ENCODE assay signal across 10 mouse cellular contexts in the genomic region with DNA sequence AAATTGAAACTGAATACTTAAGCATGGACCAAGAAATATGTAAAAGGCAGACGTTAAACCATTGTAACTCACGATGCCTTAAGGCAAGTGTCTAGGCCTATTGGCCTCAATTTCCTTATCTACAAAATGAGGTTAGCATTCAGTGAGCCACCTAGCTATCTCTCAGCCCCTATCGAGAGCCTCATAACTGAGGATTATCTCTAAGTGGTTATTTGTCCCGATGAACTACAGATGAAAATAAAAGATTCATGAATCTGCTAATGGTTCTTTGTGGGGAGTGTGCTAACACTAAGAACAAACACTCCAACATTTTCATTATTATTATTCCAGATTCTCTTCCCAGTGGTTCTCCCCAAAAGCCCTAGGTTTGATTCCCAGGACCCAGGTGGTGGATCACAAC. TPM values are rescaled to one million over a fixed set of nuclear protein-coding genes. Genes with fewer than 3 reads are reported as not detected.
DNase-seq lines count a peak whose midpoint lies in the region; ATAC-seq and TF ChIP-seq lines count a peak whose summit lies in the region.
"Had no signal": no experiment of that assay in that cellular context is flagged by ENCODE, and none has a peak within 500 bp of the region (broad histone marks: within the 10 kb centered on the region; RNA-seq: fewer than 3 reads in every experiment).

No protein-coding gene starts in this region.

- H3K4me2 ChIP-seq in intestine, embryonic 15.5 days (replicated peaks), result peak overlapping the region; percentile 80; the same call in 1 of the 2 replicates
- no peak overlapping the region for H3K4me2 ChIP-seq in intestine, embryonic 16.5 days (ENCODE audit: low read depth, low read length)
- H3K4me2 ChIP-seq in neural tube, embryonic 12.5 days (replicated peaks), result peak overlapping the region; percentile 71
- H3K4me2 ChIP-seq in limb, embryonic 13.5 days (replicated peaks), result peak overlapping the region; percentile 81
- H3K4me2 ChIP-seq in stomach, postnatal 0 days (replicated peaks; ENCODE audit: low read depth), result peak overlapping the region; percentile 69

- no peaks in the 10 kb centered on the region for H3K9me3 ChIP-seq in intestine, embryonic 15.5 days
- H3K9me3 ChIP-seq in intestine, embryonic 16.5 days (ENCODE audit: control insufficient read depth, low read length), result no peaks in the 10 kb centered on the region
- no peaks in the 10 kb centered on the region for H3K9me3 ChIP-seq in neural tube, embryonic 12.5 days
- H3K9me3 ChIP-seq in limb, embryonic 13.5 days, result no peaks in the 10 kb centered on the region
- H3K9me3 ChIP-seq in stomach, postnatal 0 days (ENCODE audit: control insufficient read depth, low read length), result no peaks in the 10 kb centered on the region

- peaks cover 4% of the 10 kb centered on the region; the same call in 1 of the 2 replicates for H3K4me1 ChIP-seq in intestine, embryonic 15.5 days (replicated peaks)
- H3K4me1 ChIP-seq in intestine, embryonic 16.5 days (ENCODE audit: control insufficient read depth, insufficient read depth, low read length), result peaks cover 16% of the 10 kb centered on the region
- H3K4me1 ChIP-seq in neural tube, embryonic 12.5 days, result peaks cover 11% of the 10 kb centered on the region; the same call in 1 of the 2 replicates
- peaks cover 30% of the 10 kb centered on the region for H3K4me1 ChIP-seq in limb, embryonic 13.5 days
- peaks cover 7% of the 10 kb centered on the region; the same call in 1 of the 2 replicates for H3K4me1 ChIP-seq in stomach, postnatal 0 days (replicated peaks; ENCODE audit: control insufficient read depth, insufficient read depth)

- H3K4me3 ChIP-seq in intestine, embryonic 15.5 days (replicated peaks), result no peak overlapping the region
- no peak overlapping the region for H3K4me3 ChIP-seq in intestine, embryonic 16.5 days (ENCODE audit: low read length)
- H3K4me3 ChIP-seq in neural tube, embryonic 12.5 days, result no peak overlapping the region
- no peak overlapping the region for H3K4me3 ChIP-seq in limb, embryonic 13.5 days
- no peak overlapping the region for H3K4me3 ChIP-seq in stomach, postnatal 0 days (ENCODE audit: low read depth, low read length)

- WGBS in intestine, embryonic 15.5 days, result 64% methylated on average over 4 of the region's 4 CpGs
- WGBS in intestine, embryonic 16.5 days, result 69% methylated on average over 4 of the region's 4 CpGs
- 74% methylated on average over 4 of the region's 4 CpGs for WGBS in neural tube, embryonic 12.5 days
- 69% methylated on average over 4 of the region's 4 CpGs for WGBS in limb, embryonic 13.5 days
- 63% methylated on average over 4 of the region's 4 CpGs for WGBS in stomach, postnatal 0 days

- no peak overlapping the region for H3K27ac ChIP-seq in intestine, embryonic 15.5 days
- H3K27ac ChIP-seq in intestine, embryonic 16.5 days (ENCODE audit: low read length), result no peak overlapping the region
- no peak overlapping the region for H3K27ac ChIP-seq in neural tube, embryonic 12.5 days
- no peak overlapping the region for H3K27ac ChIP-seq in limb, embryonic 13.5 days
- H3K27ac ChIP-seq in stomach, postnatal 0 days (replicated peaks), result no peak overlapping the region

- no peak for TF ChIP-seq CTCF in stomach, postnatal 0 days (IDR thresholded peaks at IDR 0.05; ENCODE audit: low read depth)

- ATAC-seq in intestine, embryonic 15.5 days, result no peak
- no peak for ATAC-seq in intestine, embryonic 16.5 days
- ATAC-seq in neural tube, embryonic 12.5 days (ENCODE audit: low FRiP score, low read depth), result no peak
- no peak for ATAC-seq in limb, embryonic 13.5 days (ENCODE audit: low FRiP score, low read depth)
- no peak for ATAC-seq in stomach, postnatal 0 days (ENCODE audit: low FRiP score, low TSS enrichment)
- ATAC-seq: Patski had no signal

- no peaks in the 10 kb centered on the region for H3K27me3 ChIP-seq in intestine, embryonic 15.5 days (replicated peaks)
- no peaks in the 10 kb centered on the region for H3K27me3 ChIP-seq in intestine, embryonic 16.5 days (replicated peaks; ENCODE audit: control insufficient read depth, insufficient read depth, low read length)
- H3K27me3 ChIP-seq in neural tube, embryonic 12.5 days (replicated peaks), result no peaks in the 10 kb centered on the region
- no peaks in the 10 kb centered on the region for H3K27me3 ChIP-seq in limb, embryonic 13.5 days
- H3K27me3 ChIP-seq in stomach, postnatal 0 days (ENCODE audit: control insufficient read depth, insufficient read depth, low read length), result no peaks in the 10 kb centered on the region
- H3K27me3 ChIP-seq: Patski had no signal

- H3K9ac ChIP-seq in intestine, embryonic 15.5 days, result no peak overlapping the region
- H3K9ac ChIP-seq in intestine, embryonic 16.5 days (ENCODE audit: low read depth, low read length), result no peak overlapping the region
- H3K9ac ChIP-seq in neural tube, embryonic 12.5 days, result no peak overlapping the region
- H3K9ac ChIP-seq in limb, embryonic 13.5 days, result no peak overlapping the region
- no peak overlapping the region for H3K9ac ChIP-seq in stomach, postnatal 0 days (ENCODE audit: low read length)

- TF ChIP-seq EP300 in stomach, postnatal 0 days (optimal IDR thresholded peaks at IDR 0.05), result no peak

- no peak for DNase-seq in neural tube, embryonic 10.5 days (ENCODE audit: extremely low spot score, low spot score)
- no peak for DNase-seq in stomach, postnatal 0 days (ENCODE audit: low spot score)
- no peak for DNase-seq in T-cell, adult 2 months (ENCODE audit: low spot score)
- no peak for DNase-seq in yolk sac, embryonic 10.5 days (ENCODE audit: low spot score)
- DNase-seq: kidney, adult 11 months had no signal

- H3K36me3 ChIP-seq in intestine, embryonic 15.5 days, result no peaks in the 10 kb centered on the region
- no peaks in the 10 kb centered on the region for H3K36me3 ChIP-seq in intestine, embryonic 16.5 days (ENCODE audit: control insufficient read depth, insufficient read depth, low read length)
- no peaks in the 10 kb centered on the region for H3K36me3 ChIP-seq in neural tube, embryonic 12.5 days
- 0 out of 2 replicates have a peak, but pooled peaks cover 4% of the 10 kb centered on the region for H3K36me3 ChIP-seq in limb, embryonic 13.5 days
- H3K36me3 ChIP-seq in stomach, postnatal 0 days (ENCODE audit: control insufficient read depth, insufficient read depth, low read length), result no peaks in the 10 kb centered on the region

RNA-seq across cellular contexts. Expression of a gene that starts 2.0 kb away (rescaled TPM):
- polyA plus RNA-seq in intestine, embryonic 15.5 days (2015; fragmentation: Nextera tagmentation; extraction: Ambion mirVana), result 45.8 and 48.9 TPM in 2 replicates
- 48.9 and 53.2 TPM in 2 replicates for polyA plus RNA-seq in intestine, embryonic 16.5 days (2015; fragmentation: Nextera tagmentation; extraction: Ambion mirVana)
- 58.8 and 66.9 TPM in 2 replicates for polyA plus RNA-seq in neural tube, embryonic 12.5 days (2016; fragmentation: Nextera tagmentation; extraction: Ambion mirVana)
- 42.4 and 50.3 TPM in 2 replicates for polyA plus RNA-seq in limb, embryonic 13.5 days (2015; fragmentation: Nextera tagmentation; extraction: Ambion mirVana)
- polyA plus RNA-seq in stomach, postnatal 0 days (2015; fragmentation: Nextera tagmentation; extraction: Ambion mirVana), result 47.7 and 55.1 TPM in 2 replicates

RNA-seq across cellular contexts. Expression of a gene that starts 33.4 kb away (rescaled TPM):
- polyA plus RNA-seq in intestine, embryonic 15.5 days (2015; fragmentation: Nextera tagmentation; extraction: Ambion mirVana), result 223 and 237 TPM in 2 replicates
- polyA plus RNA-seq in intestine, embryonic 16.5 days (2015; fragmentation: Nextera tagmentation; extraction: Ambion mirVana), result 214 and 221 TPM in 2 replicates
- 35.0 and 36.0 TPM in 2 replicates for polyA plus RNA-seq in neural tube, embryonic 12.5 days (2016; fragmentation: Nextera tagmentation; extraction: Ambion mirVana)
- 136 and 142 TPM in 2 replicates for polyA plus RNA-seq in limb, embryonic 13.5 days (2015; fragmentation: Nextera tagmentation; extraction: Ambion mirVana)
- 313 and 331 TPM in 2 replicates for polyA plus RNA-seq in stomach, postnatal 0 days (2015; fragmentation: Nextera tagmentation; extraction: Ambion mirVana)
